Mouse (Mus musculus) kidney, adult 2 months (tissue): Measurements from ENCODE around the gene Kalrn.

Experiments used
- CTCF ChIP-seq: fragments of 200-500 bp; conservative IDR thresholded peaks from 2 replicates; pipeline ENCODE4 v1.5.1; 2011; ENCODE audit warnings: low read depth, mild to moderate bottlenecking, control low read depth, low read length, moderate library complexity, mixed read lengths; ENCODE audit not compliant: insufficient read depth, insufficient read length
- POLR2A ChIP-seq: fragments of 200-500 bp; IDR thresholded peaks from one replicate; pipeline ENCODE4 v1.6.1; 2011; ENCODE audit warnings: low read depth, low read length, control low read depth

DNA sequence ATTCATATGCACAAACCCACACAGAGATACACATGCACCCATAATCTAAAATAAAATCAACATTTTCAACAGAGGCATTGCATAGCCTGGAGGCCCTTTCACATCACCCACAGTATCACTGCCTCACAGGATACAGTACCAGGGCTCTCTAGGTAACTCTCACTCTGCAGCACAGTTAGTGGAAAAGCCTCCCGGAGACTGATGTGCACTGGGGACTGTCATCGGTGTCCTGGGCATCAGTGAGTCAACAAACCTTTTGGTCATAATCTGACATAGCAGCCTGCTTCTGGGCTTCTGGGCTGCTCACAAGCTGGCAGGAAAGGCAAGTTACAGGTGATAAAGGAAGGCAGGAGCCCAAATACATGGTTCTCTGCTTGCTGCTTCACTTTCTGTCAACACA lies 31.0 kb downstream of the Kalrn start:
- TF ChIP-seq POLR2A = no peak
- TF ChIP-seq CTCF = no peak
